Mouse (Mus musculus) embryo, embryonic 11 days (tissue): ENCODE data around the gene Srgn.

Experiments used
- DNase-seq: peaks from one replicate; pipeline ENCODE4 v3.0.0-alpha.2; 2015

Gene Srgn

GRCm38 (mm10) chr10:62527351-62527750, at the start of gene Srgn:
Srgn (minus strand) TSS chr10:62527451.
- no peak for DNase-seq

GRCm38 (mm10) chr10:62575001-62575400, 47.8 kb upstream of the Srgn start:
- no peak for DNase-seq

GRCm38 (mm10) chr10:62570126-62570871, 43.0 kb upstream of the Srgn start:
- no peak for DNase-seq

GRCm38 (mm10) chr10:62568861-62569260, 41.6 kb upstream of the Srgn start:
- no peak for DNase-seq

- DNase-seq, result no peak
Measured at GRCm38 (mm10) chr10:62557736-62558135, 30.5 kb upstream of the Srgn start.

- no peak for DNase-seq
Measured at GRCm38 (mm10) chr10:62556558-62556901, 29.3 kb upstream of the Srgn start.

GRCm38 (mm10) chr10:62555705-62556557, 28.7 kb upstream of the Srgn start:
- DNase-seq, result no peak

GRCm38 (mm10) chr10:62553611-62554091, 26.4 kb upstream of the Srgn start:
- no peak for DNase-seq

- DNase-seq, result no peak
Measured at GRCm38 (mm10) chr10:62550787-62551300, 23.6 kb upstream of the Srgn start.

- peak; percentile 68 for DNase-seq
Measured at GRCm38 (mm10) chr10:62549523-62550166, 22.4 kb upstream of the Srgn start.

GRCm38 (mm10) chr10:62546441-62546840, 19.2 kb upstream of the Srgn start:
- DNase-seq, result no peak

GRCm38 (mm10) chr10:62545759-62546158, 18.5 kb upstream of the Srgn start:
- DNase-seq, result no peak

GRCm38 (mm10) chr10:62544316-62544715, 17.1 kb upstream of the Srgn start:
- DNase-seq, result no peak

GRCm38 (mm10) chr10:62543399-62543808, 16.2 kb upstream of the Srgn start:
- DNase-seq, result no peak

GRCm38 (mm10) chr10:62542928-62543327, 15.7 kb upstream of the Srgn start:
- DNase-seq, result no peak

GRCm38 (mm10) chr10:62542507-62542906, 15.3 kb upstream of the Srgn start:
- no peak for DNase-seq

- no peak for DNase-seq
Measured at GRCm38 (mm10) chr10:62541499-62541898, 14.2 kb upstream of the Srgn start.

GRCm38 (mm10) chr10:62540800-62541199, 13.5 kb upstream of the Srgn start:
- DNase-seq, result no peak

GRCm38 (mm10) chr10:62534509-62534908, 7.3 kb upstream of the Srgn start:
- no peak for DNase-seq

GRCm38 (mm10) chr10:62532832-62533231, 5.6 kb upstream of the Srgn start:
- no peak for DNase-seq

- no peak for DNase-seq
Measured at GRCm38 (mm10) chr10:62530183-62530582, 2.9 kb upstream of the Srgn start.

GRCm38 (mm10) chr10:62522346-62522950, 4.8 kb downstream of the Srgn start:
- no peak for DNase-seq

- no peak for DNase-seq
Measured at GRCm38 (mm10) chr10:62521763-62522162, 5.5 kb downstream of the Srgn start.
